Mouse (Mus musculus): Measurements from ENCODE around the gene Mgat4e.

DNA sequence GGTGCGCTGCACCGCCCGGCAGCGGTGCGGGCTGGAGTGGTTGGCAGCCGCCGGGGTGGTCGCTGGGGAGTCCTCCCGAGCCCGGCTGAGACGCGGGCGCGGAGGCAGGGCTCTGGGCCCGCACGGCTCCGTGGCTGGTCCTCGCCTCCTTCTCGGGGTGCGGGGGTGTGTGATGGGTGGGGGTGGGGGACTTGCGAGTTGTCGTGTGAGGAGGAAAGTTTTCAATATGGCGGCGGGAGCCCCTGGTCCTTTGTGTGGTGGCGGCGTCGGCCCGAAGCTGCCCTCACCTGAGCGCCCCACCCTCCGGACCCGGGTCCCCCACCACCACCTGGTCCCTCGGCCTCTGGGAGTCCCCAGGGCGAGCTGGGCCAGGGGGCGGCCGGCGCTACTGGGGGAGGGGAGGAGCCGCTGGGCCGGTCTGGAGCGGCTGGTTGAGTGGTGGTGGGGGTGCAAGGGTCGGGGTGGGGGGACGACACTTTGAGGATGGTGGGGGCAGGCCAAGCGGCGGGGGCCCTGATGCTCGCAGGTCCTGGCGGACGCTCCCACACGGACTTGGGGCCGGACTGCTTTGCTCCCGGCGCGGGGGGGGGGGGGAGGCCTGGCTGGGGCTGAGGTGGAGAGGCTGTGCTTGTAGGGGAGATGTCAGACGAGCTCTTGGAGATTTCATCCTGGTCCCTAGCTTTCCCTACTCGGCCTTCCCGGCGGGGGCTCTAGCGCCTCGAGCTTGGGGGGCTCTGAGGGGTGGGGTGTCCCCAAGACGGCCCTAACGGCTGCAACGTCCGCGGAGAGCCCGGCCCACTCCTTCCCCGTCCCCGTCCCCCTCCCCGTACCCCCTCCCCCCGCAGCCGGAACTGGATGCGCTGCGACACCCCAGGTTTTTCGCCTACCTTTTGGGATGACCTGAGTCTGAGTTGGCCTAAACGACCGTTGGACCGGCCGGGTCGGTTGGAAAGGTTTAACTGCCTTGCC, 11.6 kb upstream of the Mgat4e start:
- TF ChIP-seq FOSL1 (IDR thresholded peaks at IDR 0.05; ENCODE audit: insufficient read depth, low read length, poor library complexity, severe bottlenecking) (no peak), MYOG (IDR thresholded peaks at IDR 0.05; ENCODE audit: control insufficient read depth, extremely low read depth, insufficient read length) (no peak)
